Mouse (Mus musculus) adrenal gland (tissue): ENCODE measurements around the gene Akap9.
"Not testable (repeated sequence)": the region's sequence is repeated elsewhere in the genome, so short reads cannot be mapped to it uniquely, and the experiment has no call there.

Experiments used
- intact Hi-C: fragments of 180-260 bp; cut with DNase I; formaldehyde crosslinking; loops from one replicate; pipeline ENCODE4 v1.15.1; 2025

Gene Akap9

GRCm38 (mm10) chr5:3968415-3968814 lies 40.6 kb downstream of the Akap9 start:
- intact Hi-C loops: no loop called here

- intact Hi-C loops: no loop called here
Observed at GRCm38 (mm10) chr5:3969114-3969513, 41.3 kb downstream of the Akap9 start.

- intact Hi-C loops: no loop called here
Observed at GRCm38 (mm10) chr5:3970936-3971335, 43.1 kb downstream of the Akap9 start.

- intact Hi-C loops: no loop called here
Observed at GRCm38 (mm10) chr5:3973764-3974163, 45.9 kb downstream of the Akap9 start.

- intact Hi-C loops: no loop called here
Observed at GRCm38 (mm10) chr5:3974896-3975295, 47.0 kb downstream of the Akap9 start.

- intact Hi-C loops: no loop called here
Observed at GRCm38 (mm10) chr5:3976111-3976510, 48.3 kb downstream of the Akap9 start.

GRCm38 (mm10) chr5:3977904-3978303 lies 50.0 kb downstream of the Akap9 start:
- intact Hi-C loops: no loop called here

- intact Hi-C loops: no loop called here
Observed at GRCm38 (mm10) chr5:3989608-3990007, 61.8 kb downstream of the Akap9 start.

GRCm38 (mm10) chr5:3990499-3990898 lies 62.6 kb downstream of the Akap9 start:
- intact Hi-C loops: no loop called here

GRCm38 (mm10) chr5:4004531-4005469 lies 76.9 kb downstream of the Akap9 start:
- intact Hi-C loops: no loop called here

GRCm38 (mm10) chr5:4006606-4007005 lies 78.8 kb downstream of the Akap9 start:
- intact Hi-C loops: no loop called here

- intact Hi-C loops: no loop called here
Observed at GRCm38 (mm10) chr5:4008266-4008665, 80.4 kb downstream of the Akap9 start.

- intact Hi-C loops: no loop called here
Observed at GRCm38 (mm10) chr5:4009540-4009939, 81.7 kb downstream of the Akap9 start.

GRCm38 (mm10) chr5:4017646-4018045 lies 89.8 kb downstream of the Akap9 start:
- intact Hi-C loops: not testable (repeated sequence)

GRCm38 (mm10) chr5:4019377-4019776 lies 91.5 kb downstream of the Akap9 start:
- intact Hi-C loops: no loop called here

GRCm38 (mm10) chr5:4020018-4020417 lies 92.2 kb downstream of the Akap9 start:
- intact Hi-C loops: no loop called here

- intact Hi-C loops: no loop called here
Observed at GRCm38 (mm10) chr5:4023186-4023585, 95.3 kb downstream of the Akap9 start.

GRCm38 (mm10) chr5:4023742-4024681 lies 96.2 kb downstream of the Akap9 start:
- intact Hi-C loops: no loop called here

GRCm38 (mm10) chr5:4024727-4025126 lies 96.9 kb downstream of the Akap9 start:
- intact Hi-C loops: no loop called here

GRCm38 (mm10) chr5:4026336-4026735 lies 98.5 kb downstream of the Akap9 start:
- intact Hi-C loops: not testable (repeated sequence)

GRCm38 (mm10) chr5:4028486-4029173 lies 100.8 kb downstream of the Akap9 start:
- intact Hi-C loops: no loop called here
